Mouse (Mus musculus) forebrain, embryonic 13.5 days (tissue): ENCODE measurements at regions not wholly inside any gene's neighbourhood (a gene's known extent, or its start where the extent isn't known, plus 50 kb on each side); places are given as distances from the start of the nearest gene placed in this dataset.

ENCODE experiments used
- ATAC-seq: fragments of 200-750 bp; cut with Nextera tagmentation; 2 replicates; pipeline ENCODE4 v1.8.0; 2017
- H3K27ac ChIP-seq: fragments of 300-500 bp; sonication (generic); 2 replicates; pipeline ENCODE4 v1.5.1; 2015; ENCODE audit warnings: inconsistent platforms, mild to moderate bottlenecking, moderate library complexity
- H3K27me3 ChIP-seq: fragments of 300-500 bp; sonication (generic); 2 replicates; pipeline ENCODE4 v1.6.1; 2015; ENCODE audit warnings: mild to moderate bottlenecking, inconsistent platforms
- H3K36me3 ChIP-seq: fragments of 300-500 bp; sonication (generic); 2 replicates; pipeline ENCODE4 v1.6.1; 2015; ENCODE audit warnings: mild to moderate bottlenecking, inconsistent platforms; ENCODE audit not compliant: poor library complexity, severe bottlenecking
- H3K4me1 ChIP-seq: fragments of 300-500 bp; sonication (generic); 2 replicates; pipeline ENCODE4 v1.6.1; 2015; ENCODE audit warnings: inconsistent platforms
- H3K4me2 ChIP-seq: fragments of 300-500 bp; sonication (generic); 2 replicates; pipeline ENCODE4 v1.6.1; 2015; ENCODE audit warnings: inconsistent platforms, mild to moderate bottlenecking, moderate library complexity
- H3K4me3 ChIP-seq: fragments of 300-500 bp; sonication (generic); 2 replicates; pipeline ENCODE4 v1.5.1; 2015; ENCODE audit warnings: mild to moderate bottlenecking, inconsistent platforms
- H3K9ac ChIP-seq: fragments of 300-500 bp; sonication (generic); 2 replicates; pipeline ENCODE4 v1.6.1; 2015; ENCODE audit warnings: mild to moderate bottlenecking, inconsistent platforms
- H3K9me3 ChIP-seq: fragments of 300-500 bp; sonication (generic); replicated peaks from 2 replicates; pipeline ENCODE4 v1.6.1; 2016; ENCODE audit warnings: inconsistent platforms
- WGBS: fragments of 180-500 bp; shearing (Covaris S2); methylation state at CpG from one replicate; pipeline ENCODE4 v1.1.7; 2015; 5-methylcytosine and 5-hydroxymethylcytosine counted together

DNA sequence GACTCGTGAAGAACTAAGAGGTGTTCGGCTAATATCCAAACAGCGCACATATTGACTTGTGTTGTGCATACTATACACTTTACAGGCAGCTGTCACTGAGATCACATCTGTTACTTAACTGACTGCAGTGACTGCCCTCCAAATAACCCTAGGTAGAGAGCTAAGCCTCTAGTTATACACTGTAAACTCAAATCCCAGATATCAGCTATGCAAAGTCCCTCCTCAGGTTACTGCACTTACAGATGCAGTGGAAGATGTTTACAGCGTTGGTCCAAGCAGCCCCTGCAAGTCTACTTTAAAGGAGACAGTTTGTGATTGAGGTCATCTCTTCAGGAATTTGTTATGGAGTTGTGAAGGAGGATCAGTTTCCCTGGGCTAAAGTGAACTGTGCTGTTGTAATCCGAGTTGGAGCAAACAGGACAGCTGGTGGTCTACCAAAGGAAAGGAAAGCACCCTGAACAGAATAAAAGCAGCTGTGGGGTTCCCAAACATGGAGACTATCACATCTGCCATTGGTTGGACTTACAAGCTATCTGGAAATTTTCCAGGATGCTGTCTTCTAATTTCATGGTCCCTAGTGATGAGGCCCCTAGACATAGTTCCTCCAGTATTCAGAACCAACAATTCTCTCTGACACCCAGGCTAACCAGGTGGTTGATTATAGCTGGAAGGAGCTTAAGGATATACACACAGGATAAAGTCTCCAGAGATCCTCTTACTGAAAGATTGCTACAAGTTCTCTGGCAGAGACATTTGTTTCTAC lies 108.7 kb upstream of the Stk26 start:
- H3K4me1 ChIP-seq = no peaks in the 10 kb centered on the region
- H3K4me2 ChIP-seq = no peak overlapping the region
- H3K9ac ChIP-seq = no peak overlapping the region
- WGBS = 84% methylated on average over 5 of the region's 5 CpGs
- H3K4me3 ChIP-seq = no peak overlapping the region
- no peaks in the 10 kb centered on the region for H3K27me3 ChIP-seq
- no peak overlapping the region for H3K27ac ChIP-seq
- no peak for ATAC-seq
- H3K36me3 ChIP-seq = no peaks in the 10 kb centered on the region
- no peaks in the 10 kb centered on the region for H3K9me3 ChIP-seq

DNA sequence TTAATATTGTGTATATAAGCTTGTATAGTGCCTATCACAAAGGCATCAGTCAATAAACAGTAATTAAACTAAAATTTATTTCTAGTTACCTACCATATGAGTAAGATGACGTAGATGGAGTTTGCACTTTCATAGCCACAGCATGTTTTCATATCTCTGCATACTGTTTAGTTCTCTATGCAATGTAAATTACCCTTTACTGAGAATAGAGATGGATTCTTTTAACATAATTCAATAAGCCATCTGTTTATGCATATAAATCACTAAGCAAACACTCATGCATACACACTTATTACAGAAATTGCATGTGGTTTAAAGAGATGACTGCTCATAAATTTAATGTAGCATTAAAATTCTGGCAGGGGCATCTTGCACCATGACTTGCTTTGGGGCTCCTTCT lies 87.4 kb upstream of the Stk26 start:
- ATAC-seq = peak; percentile 36; the same call in 1 of the 2 replicates
- H3K27me3 ChIP-seq = no peaks in the 10 kb centered on the region

More for the DNA sequence above, 87.4 kb upstream of the Stk26 start:
- WGBS = 73% methylated on average over 1 of the region's 1 CpGs
- Histone ChIP-seq H3K27ac (no peak overlapping the region), H3K4me1 (no peaks in the 10 kb centered on the region), H3K36me3 (no peaks in the 10 kb centered on the region), H3K9ac (no peak overlapping the region), H3K4me3 (no peak overlapping the region), H3K4me2 (no peak overlapping the region), H3K9me3 (no peaks in the 10 kb centered on the region)
